Mouse (Mus musculus) stomach, postnatal 0 days (tissue): ENCODE results near the gene Banf1. TPM values are rescaled to one million over a fixed set of nuclear protein-coding genes. Genes with fewer than 3 reads are reported as not detected.

ENCODE experiments used
- ATAC-seq: fragments of 200-750 bp; cut with Nextera tagmentation; 2 replicates; pipeline ENCODE4 v1.8.0; 2017; ENCODE audit not compliant: low FRiP score, low TSS enrichment
- DNase-seq: peaks from one replicate; pipeline ENCODE4 v3.0.0-alpha.2; 2016; ENCODE audit warnings: low spot score
- H3K27ac ChIP-seq: fragments of 300-500 bp; sonication (generic); replicated peaks from 2 replicates; pipeline ENCODE4 v1.5.1; 2014; ENCODE audit warnings: mild to moderate bottlenecking, control low read depth
- H3K27me3 ChIP-seq: fragments of 300-500 bp; sonication (generic); 2 replicates; pipeline ENCODE4 v1.6.1; 2014; ENCODE audit warnings: low read length; ENCODE audit not compliant: control insufficient read depth, insufficient read depth
- H3K36me3 ChIP-seq: fragments of 300-500 bp; sonication (generic); 2 replicates; pipeline ENCODE4 v1.6.1; 2014; ENCODE audit warnings: low read length, mixed read lengths; ENCODE audit not compliant: control insufficient read depth, insufficient read depth
- H3K4me1 ChIP-seq: fragments of 300-500 bp; sonication (generic); replicated peaks from 2 replicates; pipeline ENCODE4 v1.6.1; 2014; ENCODE audit warnings: antibody characterized with exemption; ENCODE audit not compliant: control insufficient read depth, insufficient read depth
- H3K4me2 ChIP-seq: fragments of 300-500 bp; sonication (generic); replicated peaks from 2 replicates; pipeline ENCODE4 v1.6.1; 2014; ENCODE audit warnings: low read depth, mild to moderate bottlenecking, control low read depth, moderate library complexity
- H3K4me3 ChIP-seq: fragments of 300-500 bp; sonication (generic); 2 replicates; pipeline ENCODE4 v1.5.1; 2014; ENCODE audit warnings: low read depth, low read length, control low read depth
- H3K9ac ChIP-seq: fragments of 300-500 bp; sonication (generic); 2 replicates; pipeline ENCODE4 v1.6.1; 2014; ENCODE audit warnings: mild to moderate bottlenecking, low read length, control low read depth, mixed read lengths
- H3K9me3 ChIP-seq: fragments of 300-500 bp; sonication (generic); 2 replicates; pipeline ENCODE4 v1.6.1; 2016; ENCODE audit warnings: low read length; ENCODE audit not compliant: control insufficient read depth
- CTCF ChIP-seq: IDR thresholded peaks from 2 replicates; pipeline ENCODE4 v1.5.1; 2016; ENCODE audit warnings: antibody characterized with exemption, low read depth, mild to moderate bottlenecking, moderate library complexity
- EP300 ChIP-seq: optimal IDR thresholded peaks from 2 replicates; pipeline ENCODE3; 2016; ENCODE audit warnings: antibody characterized with exemption
- WGBS: fragments of 180-500 bp; shearing (Covaris S2); extraction: QIAGEN DNeasy Blood & Tissue Kit; methylation state at CpG from one replicate; pipeline ENCODE4 v1.1.7; 2014; 5-methylcytosine and 5-hydroxymethylcytosine counted together
- polyA plus RNA-seq: library from polyadenylated mRNA; unstranded; fragments of >200 nt; fragmentation: Nextera tagmentation; extraction: Ambion mirVana; gene quantifications from 2 replicates; pipeline ENCODE4 v1.2.1, GENCODE M21; 2015

The Banf1 gene
- polyA plus RNA-seq, 1 experiment from 2014 or later = 293 TPM

DNA sequence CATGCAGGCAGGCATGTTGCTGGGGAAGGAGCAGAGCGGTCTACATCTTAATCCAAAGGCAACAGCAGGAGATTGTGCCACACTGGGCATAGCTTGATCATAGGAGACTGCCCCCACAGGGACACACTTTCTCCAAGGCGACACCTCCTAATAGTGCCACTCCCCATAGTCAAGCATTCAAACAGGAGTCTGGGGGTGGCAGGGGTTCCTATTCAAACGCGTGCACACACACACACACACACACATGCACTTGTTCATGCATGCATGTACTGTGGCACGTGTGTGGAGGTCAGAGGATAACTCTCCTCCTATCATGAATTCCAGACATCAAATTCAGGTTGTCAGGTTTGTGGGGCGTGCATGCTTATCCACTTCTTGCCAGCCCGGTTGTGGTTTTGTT lies 5.8 kb upstream of the Banf1 start:
- H3K27ac ChIP-seq = no peak overlapping the region
- WGBS = 93% methylated on average over 7 of the region's 7 CpGs
- no peak for DNase-seq
- H3K4me3 ChIP-seq = no peak overlapping the region
- H3K27me3 ChIP-seq = no peaks in the 10 kb centered on the region
- TF ChIP-seq CTCF (no peak), EP300 (no peak)
- ATAC-seq = no peak
- no peaks in the 10 kb centered on the region for H3K9me3 ChIP-seq
- H3K9ac ChIP-seq = no peak overlapping the region
- H3K4me1 ChIP-seq = no peaks in the 10 kb centered on the region; the same call in 1 of the 2 replicates
- peaks cover 17% of the 10 kb centered on the region; the same call in 1 of the 2 replicates for H3K36me3 ChIP-seq
- no peak overlapping the region for H3K4me2 ChIP-seq

DNA sequence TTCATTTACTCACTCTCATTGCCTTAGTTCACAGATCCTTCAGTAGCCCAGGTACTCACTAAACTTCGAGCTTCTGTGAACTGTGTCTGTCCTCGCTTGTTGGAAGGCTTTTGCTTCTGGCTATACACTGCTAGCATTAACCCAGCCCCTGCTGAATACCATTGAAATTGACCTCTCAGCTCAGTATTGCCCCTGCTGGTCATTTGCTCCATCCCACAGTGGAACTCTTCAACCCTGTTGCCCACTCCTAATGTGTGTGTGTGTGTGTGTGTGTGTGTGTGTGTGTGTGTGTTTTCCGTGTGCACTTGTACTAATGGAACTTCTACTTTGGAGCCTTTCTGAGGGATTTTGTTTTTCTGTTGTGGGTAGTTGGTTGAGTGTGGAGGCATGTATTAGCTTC lies 4.0 kb upstream of the Banf1 start:
- DNase-seq (no peak), ATAC-seq (no peak)
- TF ChIP-seq EP300 (no peak), CTCF (peak; percentile 59)
- peaks cover 2% of the 10 kb centered on the region; the same call in 1 of the 2 replicates for H3K4me1 ChIP-seq
- WGBS = 85% methylated on average over 3 of the region's 3 CpGs
- no peak overlapping the region for H3K4me3 ChIP-seq
- no peaks in the 10 kb centered on the region for H3K9me3 ChIP-seq
- H3K4me2 ChIP-seq = no peak overlapping the region
- no peak overlapping the region for H3K9ac ChIP-seq
- no peak overlapping the region for H3K27ac ChIP-seq
- H3K36me3 ChIP-seq = peaks cover 17% of the 10 kb centered on the region; the same call in 1 of the 2 replicates
- no peaks in the 10 kb centered on the region for H3K27me3 ChIP-seq

DNA sequence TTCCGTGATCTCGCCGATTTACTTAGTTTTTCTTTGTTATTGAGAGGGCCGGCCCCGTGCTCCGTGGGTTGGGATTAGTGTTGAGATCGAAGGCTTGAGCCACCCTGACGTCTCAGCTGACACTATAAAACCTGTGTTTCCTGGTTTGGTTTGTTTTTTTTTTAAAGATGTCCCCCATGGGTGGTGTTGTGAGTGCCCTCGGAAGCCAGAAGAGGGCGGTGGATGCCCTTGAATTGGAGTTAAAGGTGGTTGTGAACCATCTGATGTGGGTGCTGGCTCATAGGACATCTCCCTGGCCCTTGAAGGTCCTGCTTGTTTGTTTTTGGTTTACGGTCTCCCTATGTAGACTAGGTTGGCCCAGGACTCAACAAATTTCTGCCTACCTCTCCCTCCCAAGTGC lies 487 bp upstream of the Banf1 start:
- peak; percentile 59 for TF ChIP-seq CTCF
- TF ChIP-seq EP300 = no peak
- Histone ChIP-seq H3K27me3 (no peaks in the 10 kb centered on the region), H3K4me1 (peaks cover 6% of the 10 kb centered on the region; the same call in 1 of the 2 replicates), H3K36me3 (peaks cover 17% of the 10 kb centered on the region; the same call in 1 of the 2 replicates), H3K9ac (peak overlapping the region; percentile 54), H3K4me2 (peak overlapping the region; percentile 93), H3K27ac (peak overlapping the region; percentile 96), H3K9me3 (no peaks in the 10 kb centered on the region), H3K4me3 (peak overlapping the region; percentile 55)
- ATAC-seq (no peak), DNase-seq (peak; percentile 37)
- WGBS = 9% methylated on average over 11 of the region's 11 CpGs

DNA sequence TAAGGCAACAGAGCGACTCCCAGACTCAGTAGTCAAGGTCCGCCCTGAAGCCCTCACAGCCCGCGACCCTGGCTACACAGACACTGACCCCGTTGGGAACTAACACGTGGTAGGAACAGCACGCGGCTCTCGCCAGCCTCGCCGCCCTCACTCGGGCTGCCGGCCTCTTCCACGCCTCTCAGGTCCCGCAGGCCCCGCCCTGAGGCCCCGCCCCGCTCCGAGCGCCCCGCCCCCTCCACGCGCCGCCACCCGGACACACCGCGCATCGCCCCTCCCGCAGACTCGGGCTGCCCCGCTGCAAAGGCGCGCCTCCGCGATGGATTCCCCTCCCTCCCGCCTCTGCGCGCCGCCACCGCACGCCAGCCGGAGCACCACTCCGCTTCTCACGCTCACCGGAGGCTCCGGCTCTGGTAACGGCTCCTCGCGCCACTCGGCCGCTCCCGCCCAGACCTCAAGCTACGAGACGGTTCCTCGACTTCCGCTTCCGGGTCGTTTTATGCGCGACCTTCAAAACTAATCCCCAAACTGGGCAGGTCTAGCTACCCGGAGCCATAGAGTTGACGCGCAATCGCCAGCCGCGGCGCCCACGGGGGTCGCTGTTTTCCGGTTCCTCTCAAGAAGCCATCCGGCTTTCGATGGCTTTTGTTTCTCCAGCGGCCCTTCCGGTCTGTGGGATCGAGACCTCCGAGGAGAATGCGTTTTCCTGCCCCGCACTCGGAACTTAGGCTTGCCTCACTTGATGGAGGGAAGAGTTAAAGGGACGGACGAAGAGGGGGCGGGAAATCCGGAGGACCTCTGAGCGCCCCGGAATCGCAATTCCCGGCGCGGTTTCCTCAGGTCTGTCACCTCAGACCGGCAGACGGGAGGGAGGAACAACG lies 554 bp downstream of the Banf1 start, which contains the start of gene Eif1ad:
TSS of gene Eif1ad (plus strand) at position 567 of the 878 bp plus-strand sequence.
- TF ChIP-seq CTCF = peak; percentile 31; the same call in 1 of the 2 replicates
- TF ChIP-seq EP300 = peak; percentile 66
- Histone ChIP-seq H3K9me3 (no peaks in the 10 kb centered on the region), H3K27me3 (no peaks in the 10 kb centered on the region), H3K9ac (peak within 1 kb of the TSS; percentile 54), H3K4me1 (peaks cover 6% of the 10 kb centered on the region; the same call in 1 of the 2 replicates), H3K4me2 (peak within 1 kb of the TSS; percentile 93), H3K27ac (peak within 1 kb of the TSS; percentile 96), H3K4me3 (peak within 1 kb of the TSS; percentile 55), H3K36me3 (peaks cover 11% of the 10 kb centered on the region; the same call in 1 of the 2 replicates)
- DNase-seq (peak; percentile 96), ATAC-seq (peak; percentile 90)
- WGBS = under 1% methylated on average over 82 of the region's 92 CpGs

GRCm38 (mm10) chr19:5365751-5366150 lies 1.2 kb downstream of the Banf1 start:
- H3K9ac ChIP-seq = peak overlapping the region; percentile 54
- ATAC-seq = no peak
- peak overlapping the region; percentile 55 for H3K4me3 ChIP-seq
- DNase-seq = no peak
- no peak for TF ChIP-seq EP300
- no peak for TF ChIP-seq CTCF
- 24% methylated on average over 10 of the region's 11 CpGs for WGBS
- H3K9me3 ChIP-seq = no peaks in the 10 kb centered on the region
- H3K4me2 ChIP-seq = peak overlapping the region; percentile 93
- no peaks in the 10 kb centered on the region for H3K27me3 ChIP-seq
- peaks cover 9% of the 10 kb centered on the region; the same call in 1 of the 2 replicates for H3K36me3 ChIP-seq
- peaks cover 6% of the 10 kb centered on the region; the same call in 1 of the 2 replicates for H3K4me1 ChIP-seq
- H3K27ac ChIP-seq = peak overlapping the region; percentile 96; the same call in 1 of the 2 replicates
